Mouse (Mus musculus) neural tube, embryonic 15.5 days (tissue): ENCODE measurements around the gene Ncapd2. TPM values are rescaled to one million over a fixed set of nuclear protein-coding genes. Genes with fewer than 3 reads are reported as not detected.

Experiments used
- ATAC-seq: fragments of 200-750 bp; cut with Nextera tagmentation; 2 replicates; pipeline ENCODE4 v1.8.0; 2017; ENCODE audit warnings: mild to moderate bottlenecking, moderate TSS enrichment, moderate library complexity; ENCODE audit not compliant: low FRiP score
- H3K27ac ChIP-seq: fragments of 300-500 bp; sonication (generic); replicated peaks from 2 replicates; pipeline ENCODE4 v1.5.1; 2015; ENCODE audit warnings: mild to moderate bottlenecking, inconsistent platforms
- H3K27me3 ChIP-seq: fragments of 300-500 bp; sonication (generic); replicated peaks from 2 replicates; pipeline ENCODE4 v1.6.1; 2015; ENCODE audit warnings: inconsistent platforms
- H3K36me3 ChIP-seq: fragments of 300-500 bp; sonication (generic); 2 replicates; pipeline ENCODE4 v1.6.1; 2015; ENCODE audit warnings: inconsistent platforms
- H3K4me1 ChIP-seq: fragments of 300-500 bp; sonication (generic); 2 replicates; pipeline ENCODE4 v1.6.1; 2015; ENCODE audit warnings: inconsistent platforms
- H3K4me2 ChIP-seq: fragments of 300-500 bp; sonication (generic); 2 replicates; pipeline ENCODE4 v1.6.1; 2015; ENCODE audit warnings: inconsistent platforms, mild to moderate bottlenecking, moderate library complexity
- H3K4me3 ChIP-seq: fragments of 300-500 bp; sonication (generic); replicated peaks from 2 replicates; pipeline ENCODE4 v1.5.1; 2015; ENCODE audit warnings: mild to moderate bottlenecking, inconsistent platforms
- H3K9ac ChIP-seq: fragments of 300-500 bp; sonication (generic); replicated peaks from 2 replicates; pipeline ENCODE4 v1.6.1; 2015; ENCODE audit warnings: mild to moderate bottlenecking, inconsistent platforms
- H3K9me3 ChIP-seq: fragments of 300-500 bp; sonication (generic); replicated peaks from 2 replicates; pipeline ENCODE4 v1.6.1; 2016; ENCODE audit warnings: inconsistent platforms
- WGBS: fragments of 180-500 bp; shearing (Covaris S2); methylation state at CpG from one replicate; pipeline ENCODE4 v1.1.7; 2015; ENCODE audit warnings: mixed read lengths; 5-methylcytosine and 5-hydroxymethylcytosine counted together
- polyA plus RNA-seq: library from polyadenylated mRNA; unstranded; fragments of >200 nt; fragmentation: Nextera tagmentation; extraction: Ambion mirVana; gene quantifications from 2 replicates; pipeline ENCODE4 v1.2.1, GENCODE M21; 2015

Ncapd2 gene
- polyA plus RNA-seq, 1 experiment from 2014 or later: 38.2 TPM

DNA sequence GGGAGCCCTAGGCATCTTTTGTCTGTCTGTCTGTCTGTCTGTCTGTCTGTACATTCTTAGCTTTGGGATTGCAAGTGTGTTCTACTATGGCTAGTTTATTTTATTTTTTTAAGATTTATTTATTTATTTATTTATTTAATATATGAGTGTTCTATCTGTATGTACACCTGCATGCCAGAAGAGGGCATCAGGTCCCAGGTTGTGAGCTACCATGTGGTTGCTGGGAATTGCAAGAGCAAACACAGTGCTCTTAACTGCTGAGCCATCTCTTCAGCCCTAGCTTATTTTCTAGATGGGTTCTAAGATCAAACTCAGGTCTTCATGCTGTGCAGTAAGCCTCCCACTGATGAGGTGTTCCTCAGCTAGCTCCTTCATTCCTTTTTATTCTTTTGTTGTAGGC, 37.0 kb downstream of the Ncapd2 start:
- Histone ChIP-seq H3K27me3 (no peaks in the 10 kb centered on the region), H3K4me1 (peaks cover 6% of the 10 kb centered on the region; the same call in 1 of the 2 replicates), H3K9me3 (no peaks in the 10 kb centered on the region), H3K4me2 (no peak overlapping the region), H3K9ac (no peak overlapping the region), H3K27ac (no peak overlapping the region), H3K36me3 (peaks cover 60% of the 10 kb centered on the region), H3K4me3 (no peak overlapping the region)
- 0 out of 2 replicates have a peak, but pooled peaks have one; percentile 18 for ATAC-seq

DNA sequence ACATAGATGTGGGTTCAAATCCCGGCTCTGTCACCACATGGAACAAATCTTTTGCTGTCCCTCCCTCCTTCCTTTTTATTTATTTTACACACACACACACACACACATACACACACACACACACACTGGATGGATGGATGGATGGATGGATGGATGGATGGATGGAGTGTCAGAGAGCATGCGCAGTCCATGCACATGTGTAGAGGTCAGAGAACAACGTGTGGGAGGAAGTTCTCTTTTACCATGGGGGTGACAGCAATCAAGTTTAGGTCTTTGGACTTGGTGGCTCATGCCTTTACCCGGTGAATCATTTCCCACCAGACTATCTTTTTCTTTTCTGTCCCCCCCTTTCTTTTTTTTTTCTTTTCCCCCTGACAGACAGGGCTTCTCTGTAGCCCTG, 37.8 kb downstream of the Ncapd2 start:
- peaks cover 15% of the 10 kb centered on the region for H3K4me1 ChIP-seq
- H3K9me3 ChIP-seq: no peaks in the 10 kb centered on the region
- no peak overlapping the region for H3K4me2 ChIP-seq
- H3K9ac ChIP-seq: no peak overlapping the region
- H3K4me3 ChIP-seq: no peak overlapping the region
- no peaks in the 10 kb centered on the region for H3K27me3 ChIP-seq
- 95% methylated on average over 4 of the region's 4 CpGs for WGBS
- H3K27ac ChIP-seq: no peak overlapping the region
- H3K36me3 ChIP-seq: peaks cover 52% of the 10 kb centered on the region
- no peak for ATAC-seq

DNA sequence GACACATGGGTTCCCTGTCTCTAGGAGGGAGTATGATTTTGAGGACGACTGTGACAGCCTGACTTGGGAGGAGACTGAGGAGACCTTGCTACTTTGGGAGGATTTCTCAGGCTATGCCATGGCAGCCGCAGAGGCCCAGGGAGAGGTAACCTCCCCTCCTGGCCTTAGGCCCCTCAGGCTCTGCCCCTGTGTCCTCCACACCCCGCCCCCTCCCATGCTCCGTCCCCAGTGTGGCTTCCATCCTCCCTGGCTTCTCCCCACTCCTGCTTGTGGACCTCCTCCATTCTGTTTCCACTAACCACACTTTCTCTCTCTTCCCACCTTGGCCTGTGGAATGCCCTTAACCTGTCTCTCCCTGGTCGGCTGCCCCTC, 38.5 kb downstream of the Ncapd2 start:
- Histone ChIP-seq H3K9me3 (no peaks in the 10 kb centered on the region), H3K36me3 (peaks cover 48% of the 10 kb centered on the region), H3K9ac (no peak overlapping the region), H3K4me1 (peaks cover 22% of the 10 kb centered on the region), H3K4me3 (no peak overlapping the region), H3K4me2 (no peak overlapping the region), H3K27ac (no peak overlapping the region), H3K27me3 (no peaks in the 10 kb centered on the region)
- no peak for ATAC-seq
- 87% methylated on average over 5 of the region's 5 CpGs for WGBS

DNA sequence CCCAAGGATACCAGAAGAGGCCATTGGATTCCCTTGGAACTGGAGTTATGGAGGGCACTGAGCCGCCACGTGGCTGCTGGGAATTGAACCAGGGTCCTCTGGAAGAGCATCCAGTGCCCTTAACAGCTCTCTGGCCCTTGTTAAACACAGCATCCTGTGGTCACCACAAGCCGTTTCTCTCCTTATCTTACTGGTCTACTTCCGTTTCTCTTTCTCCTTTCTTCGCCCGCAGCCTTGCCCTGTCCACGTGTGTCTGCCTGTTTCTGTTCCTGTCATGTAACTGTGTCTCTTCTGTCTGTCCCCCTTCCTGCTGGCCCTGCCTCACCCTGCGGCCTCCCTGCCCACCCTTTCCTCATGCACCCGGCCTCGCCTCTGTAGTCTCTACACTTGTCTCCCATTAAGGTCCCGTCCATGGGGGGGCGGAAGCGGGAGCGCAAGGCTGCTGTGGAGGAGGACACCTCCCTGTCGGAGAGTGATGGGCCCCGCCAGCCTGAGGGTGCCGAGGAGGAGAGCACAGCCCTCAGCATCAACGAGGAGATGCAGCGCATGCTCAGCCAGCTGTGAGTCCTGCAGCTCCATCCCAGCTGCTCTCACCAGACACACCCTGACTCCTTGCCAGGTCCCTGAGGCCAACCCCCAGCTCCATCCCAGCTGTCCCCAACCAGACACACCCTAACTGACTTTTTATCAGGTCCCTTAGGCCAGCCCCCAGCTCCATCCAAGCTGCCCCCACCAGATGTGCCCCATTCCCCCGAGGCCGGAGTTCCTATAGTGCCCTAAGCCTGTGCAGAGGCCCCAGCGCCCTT, 39.1 kb downstream of the Ncapd2 start:
- 78% methylated on average over 22 of the region's 22 CpGs for WGBS
- Histone ChIP-seq H3K36me3 (peaks cover 44% of the 10 kb centered on the region), H3K9ac (no peak overlapping the region)

GRCm38 (mm10) chr6:125149569-125149950, 41.9 kb downstream of the Ncapd2 start:
- no peaks in the 10 kb centered on the region for H3K27me3 ChIP-seq
- H3K9ac ChIP-seq: no peak overlapping the region; the same call in 1 of the 2 replicates
- peak overlapping the region; percentile 60; the same call in 1 of the 2 replicates for H3K27ac ChIP-seq
- H3K9me3 ChIP-seq: no peaks in the 10 kb centered on the region
- WGBS: 62% methylated on average over 7 of the region's 7 CpGs
- no peak overlapping the region for H3K4me3 ChIP-seq
- H3K4me1 ChIP-seq: peaks cover 47% of the 10 kb centered on the region
- peaks cover 30% of the 10 kb centered on the region for H3K36me3 ChIP-seq
- 0 out of 2 replicates have a peak overlapping the region, but pooled peaks have one; percentile 13 for H3K4me2 ChIP-seq
- no peak for ATAC-seq

More for the DNA sequence above, 39.1 kb downstream of the Ncapd2 start:
- Histone ChIP-seq H3K4me2 (no peak overlapping the region), H3K27me3 (no peaks in the 10 kb centered on the region), H3K4me3 (no peak overlapping the region), H3K9me3 (no peaks in the 10 kb centered on the region), H3K4me1 (peaks cover 27% of the 10 kb centered on the region), H3K27ac (no peak overlapping the region)
- ATAC-seq: no peak

GRCm38 (mm10) chr6:125148926-125149568, 42.5 kb downstream of the Ncapd2 start:
- Histone ChIP-seq H3K4me3 (no peak overlapping the region), H3K4me2 (peak overlapping the region; percentile 92), H3K36me3 (peaks cover 34% of the 10 kb centered on the region), H3K27ac (peak overlapping the region; percentile 60), H3K9ac (no peak overlapping the region; the same call in 1 of the 2 replicates), H3K9me3 (no peaks in the 10 kb centered on the region), H3K4me1 (peaks cover 53% of the 10 kb centered on the region), H3K27me3 (no peaks in the 10 kb centered on the region)
- no peak for ATAC-seq
- WGBS: 74% methylated on average over 16 of the region's 16 CpGs

GRCm38 (mm10) chr6:125148251-125148925, 43.1 kb downstream of the Ncapd2 start:
- H3K4me1 ChIP-seq: peaks cover 55% of the 10 kb centered on the region
- H3K27me3 ChIP-seq: no peaks in the 10 kb centered on the region
- peak overlapping the region; percentile 60 for H3K27ac ChIP-seq
- H3K4me2 ChIP-seq: peak overlapping the region; percentile 92
- H3K9me3 ChIP-seq: no peaks in the 10 kb centered on the region
- ATAC-seq: no peak
- peaks cover 36% of the 10 kb centered on the region for H3K36me3 ChIP-seq
- no peak overlapping the region; the same call in 1 of the 2 replicates for H3K4me3 ChIP-seq
- 66% methylated on average over 16 of the region's 18 CpGs for WGBS
- H3K9ac ChIP-seq: peak overlapping the region; percentile 71; the same call in 1 of the 2 replicates

- Histone ChIP-seq H3K27me3 (no peaks in the 10 kb centered on the region), H3K9me3 (no peaks in the 10 kb centered on the region), H3K4me1 (peaks cover 55% of the 10 kb centered on the region), H3K27ac (0 out of 2 replicates have a peak overlapping the region, but pooled peaks have one; percentile 90), H3K36me3 (peaks cover 33% of the 10 kb centered on the region), H3K9ac (peak overlapping the region; percentile 71), H3K4me3 (peak overlapping the region; percentile 80), H3K4me2 (peak overlapping the region; percentile 92)
- WGBS: 37% methylated on average over 10 of the region's 10 CpGs
- ATAC-seq: no peak
Measured at GRCm38 (mm10) chr6:125147329-125147728, 44.2 kb downstream of the Ncapd2 start.

DNA sequence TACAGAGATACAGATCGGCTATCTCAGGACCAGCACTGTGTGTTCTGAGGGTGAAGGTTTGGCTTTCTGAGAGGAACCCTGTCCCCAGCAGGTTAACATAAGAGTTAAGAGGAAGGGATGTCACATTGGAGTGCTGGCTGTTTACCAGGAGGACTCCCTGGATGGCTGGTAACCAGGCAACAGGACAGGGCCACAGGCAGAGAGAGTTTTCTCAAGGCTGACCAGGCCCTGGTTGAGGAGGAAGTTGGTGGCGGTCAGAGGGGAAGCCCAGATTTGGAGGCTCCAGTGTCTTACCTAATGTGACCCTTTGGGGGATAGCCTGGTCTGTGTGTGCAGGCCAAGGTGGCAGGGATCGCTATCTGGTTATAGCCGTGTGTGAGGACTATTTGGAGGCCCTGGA, 44.7 kb downstream of the Ncapd2 start:
- peak overlapping the region; percentile 92 for H3K4me2 ChIP-seq
- H3K4me3 ChIP-seq: peak overlapping the region; percentile 80
- peaks cover 55% of the 10 kb centered on the region for H3K4me1 ChIP-seq
- H3K9me3 ChIP-seq: no peaks in the 10 kb centered on the region
- peak overlapping the region; percentile 90; the same call in 1 of the 2 replicates for H3K27ac ChIP-seq
- H3K9ac ChIP-seq: peak overlapping the region; percentile 71
- ATAC-seq: no peak
- 79% methylated on average over 4 of the region's 4 CpGs for WGBS
- H3K36me3 ChIP-seq: peaks cover 33% of the 10 kb centered on the region
- H3K27me3 ChIP-seq: no peaks in the 10 kb centered on the region

DNA sequence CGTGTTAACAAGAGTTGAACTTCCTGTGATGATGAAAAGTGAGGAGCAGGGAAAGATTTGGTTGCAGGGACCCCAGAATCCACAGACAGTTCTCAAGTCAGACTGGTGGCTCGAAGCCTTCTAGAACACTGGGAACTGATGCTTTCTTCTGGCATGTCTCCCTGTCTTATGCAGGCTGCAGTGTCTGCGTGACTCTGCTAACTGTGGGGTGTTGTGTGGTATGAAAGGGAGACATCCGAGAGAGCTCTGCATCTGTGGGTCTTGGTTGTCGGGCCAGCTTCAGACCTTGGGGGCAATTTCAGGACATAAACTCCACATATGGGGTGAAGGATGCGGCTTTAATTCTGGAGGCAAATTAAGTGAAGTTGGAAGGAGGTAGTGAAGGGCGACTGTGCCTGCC, 45.4 kb downstream of the Ncapd2 start:
- Histone ChIP-seq H3K9me3 (no peaks in the 10 kb centered on the region), H3K4me3 (peak overlapping the region; percentile 80), H3K27ac (peak overlapping the region; percentile 90), H3K4me1 (peaks cover 55% of the 10 kb centered on the region), H3K27me3 (no peaks in the 10 kb centered on the region), H3K4me2 (peak overlapping the region; percentile 92), H3K36me3 (peaks cover 35% of the 10 kb centered on the region), H3K9ac (peak overlapping the region; percentile 71)
- ATAC-seq: no peak
- 50% methylated on average over 7 of the region's 7 CpGs for WGBS

GRCm38 (mm10) chr6:125145479-125145951, 46.0 kb downstream of the Ncapd2 start:
- Histone ChIP-seq H3K9me3 (no peaks in the 10 kb centered on the region), H3K4me2 (peak overlapping the region; percentile 92), H3K27me3 (no peaks in the 10 kb centered on the region), H3K4me1 (peaks cover 55% of the 10 kb centered on the region), H3K36me3 (peaks cover 38% of the 10 kb centered on the region), H3K4me3 (peak overlapping the region; percentile 80), H3K27ac (peak overlapping the region; percentile 90), H3K9ac (peak overlapping the region; percentile 71)
- peak; percentile 58 for ATAC-seq
- WGBS: under 1% methylated on average over 34 of the region's 35 CpGs
